Mouse (Mus musculus) midbrain, embryonic 14.5 days (tissue): ENCODE results near the gene Wdr26. TPM values are rescaled to one million over a fixed set of nuclear protein-coding genes. Genes with fewer than 3 reads are reported as not detected.

ENCODE experiments used
- ATAC-seq: fragments of 200-750 bp; cut with Nextera tagmentation; 2 replicates; pipeline ENCODE4 v1.8.0; 2017; ENCODE audit warnings: moderate number of reproducible peaks, moderate library complexity; ENCODE audit not compliant: low FRiP score, low TSS enrichment
- DNase-seq: peaks from one replicate; pipeline ENCODE4 v3.0.0-alpha.2; 2015
- H3K27ac ChIP-seq: fragments of 300-500 bp; sonication (generic); replicated peaks from 2 replicates; pipeline ENCODE4 v1.5.1; 2014; ENCODE audit warnings: mild to moderate bottlenecking, low read depth, low read length, moderate library complexity
- H3K27me3 ChIP-seq: fragments of 300-500 bp; sonication (generic); 2 replicates; pipeline ENCODE4 v1.6.1; 2014; ENCODE audit warnings: low read length, control low read depth, mixed read lengths; ENCODE audit not compliant: control insufficient read depth, insufficient read depth
- H3K36me3 ChIP-seq: fragments of 300-500 bp; sonication (generic); 2 replicates; pipeline ENCODE4 v1.6.1; 2014; ENCODE audit warnings: low read length, control low read depth; ENCODE audit not compliant: control insufficient read depth, insufficient read depth
- H3K4me1 ChIP-seq: fragments of 300-500 bp; sonication (generic); 2 replicates; pipeline ENCODE4 v1.6.1; 2014; ENCODE audit warnings: mild to moderate bottlenecking, antibody characterized with exemption, low read length, control low read depth; ENCODE audit not compliant: control insufficient read depth, insufficient read depth
- H3K4me2 ChIP-seq: fragments of 300-500 bp; sonication (generic); 2 replicates; pipeline ENCODE4 v1.6.1; 2014; ENCODE audit warnings: mild to moderate bottlenecking, low read length, moderate library complexity
- H3K4me3 ChIP-seq: fragments of 300-500 bp; sonication (generic); replicated peaks from 2 replicates; pipeline ENCODE4 v1.5.1; 2014; ENCODE audit warnings: low read depth, low read length
- H3K9ac ChIP-seq: fragments of 300-500 bp; sonication (generic); replicated peaks from 2 replicates; pipeline ENCODE4 v1.6.1; 2014; ENCODE audit warnings: mild to moderate bottlenecking, low read length, moderate library complexity
- H3K9me3 ChIP-seq: fragments of 300-500 bp; sonication (generic); 2 replicates; pipeline ENCODE4 v1.6.1; 2016; ENCODE audit warnings: low read length, control low read depth, mixed read lengths; ENCODE audit not compliant: control insufficient read depth
- WGBS: fragments of 180-500 bp; shearing (Covaris S2); extraction: QIAGEN DNeasy Blood & Tissue Kit; methylation state at CpG from one replicate; pipeline ENCODE4 v1.1.7; 2014; 5-methylcytosine and 5-hydroxymethylcytosine counted together
- polyA plus RNA-seq: library from polyadenylated mRNA; unstranded; fragments of >200 nt; fragmentation: Nextera tagmentation; extraction: Ambion mirVana; gene quantifications from 2 replicates; pipeline ENCODE4 v1.2.1, GENCODE M21; 2014

The Wdr26 gene
- polyA plus RNA-seq, 1 experiment from 2014 or later: 54.8 TPM

DNA sequence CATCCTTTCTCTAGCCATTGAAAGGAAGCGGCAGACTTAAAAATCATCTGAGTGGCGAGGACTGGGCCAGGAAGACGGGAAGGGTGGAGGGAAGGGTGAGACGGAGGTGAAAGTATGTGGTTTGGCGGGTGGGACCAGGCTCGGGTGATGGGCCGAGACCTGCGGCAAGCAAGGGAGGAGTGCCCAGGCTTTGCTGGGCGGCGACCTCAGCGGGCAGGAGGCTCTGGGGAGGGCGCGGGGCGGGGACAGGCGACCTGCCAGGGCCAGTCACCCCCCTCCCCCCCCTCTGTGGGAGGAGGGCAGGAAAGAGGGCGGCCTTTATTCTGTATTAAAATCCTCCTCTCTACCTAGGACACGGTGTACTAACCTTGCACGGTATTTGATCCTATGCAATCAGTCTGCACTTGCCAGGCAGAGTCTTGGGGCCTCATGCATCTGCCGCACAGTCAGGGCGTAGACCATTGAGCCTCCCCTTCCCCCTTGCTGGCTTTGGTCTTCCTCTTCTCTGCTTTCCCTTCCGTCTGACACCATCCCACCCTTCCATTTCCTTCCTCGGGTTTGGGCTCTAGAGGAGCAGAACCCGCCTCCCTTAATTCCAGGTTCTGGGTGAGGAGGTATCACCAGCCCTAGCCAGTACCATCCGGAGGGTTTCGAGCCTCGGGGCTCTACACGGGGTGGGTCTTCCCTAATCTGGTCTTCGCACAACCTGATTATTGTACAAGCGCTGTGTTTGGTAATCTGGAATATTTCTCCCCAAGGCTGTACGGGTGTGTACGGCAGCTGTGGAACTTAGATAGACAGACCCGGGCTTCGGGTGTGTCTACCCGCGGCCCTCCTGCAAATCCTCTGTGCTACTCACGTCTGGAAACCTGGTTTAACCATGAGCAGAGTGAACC, 45.1 kb upstream of the Wdr26 start:
- H3K27me3 ChIP-seq: 0 out of 2 replicates have a peak, but pooled peaks cover 3% of the 10 kb centered on the region
- 21% methylated on average over 35 of the region's 36 CpGs for WGBS
- peak; percentile 54 for DNase-seq
- H3K36me3 ChIP-seq: no peaks in the 10 kb centered on the region
- ATAC-seq: peak; percentile 66; the same call in 1 of the 2 replicates
- H3K9me3 ChIP-seq: no peaks in the 10 kb centered on the region
- 0 out of 2 replicates have a peak overlapping the region, but pooled peaks have one; percentile 0 for H3K27ac ChIP-seq
- peak overlapping the region; percentile 54 for H3K4me2 ChIP-seq
- H3K4me3 ChIP-seq: peak overlapping the region; percentile 30
- H3K9ac ChIP-seq: peak overlapping the region; percentile 13; the same call in 1 of the 2 replicates
- peaks cover 18% of the 10 kb centered on the region for H3K4me1 ChIP-seq

- WGBS: 3% methylated on average over 20 of the region's 20 CpGs
- no peaks in the 10 kb centered on the region for H3K36me3 ChIP-seq
- 0 out of 2 replicates have a peak, but pooled peaks cover 3% of the 10 kb centered on the region for H3K27me3 ChIP-seq
- DNase-seq (peak; percentile 74), ATAC-seq (peak; percentile 74; the same call in 1 of the 2 replicates)
- 0 out of 2 replicates have a peak overlapping the region, but pooled peaks have one; percentile 0 for H3K27ac ChIP-seq
- no peaks in the 10 kb centered on the region for H3K9me3 ChIP-seq
- peak overlapping the region; percentile 13; the same call in 1 of the 2 replicates for H3K9ac ChIP-seq
- peaks cover 18% of the 10 kb centered on the region for H3K4me1 ChIP-seq
- peak overlapping the region; percentile 30 for H3K4me3 ChIP-seq
- H3K4me2 ChIP-seq: peak overlapping the region; percentile 54
Observed at GRCm38 (mm10) chr1:181255891-181256688, 44.3 kb upstream of the Wdr26 start.

DNA sequence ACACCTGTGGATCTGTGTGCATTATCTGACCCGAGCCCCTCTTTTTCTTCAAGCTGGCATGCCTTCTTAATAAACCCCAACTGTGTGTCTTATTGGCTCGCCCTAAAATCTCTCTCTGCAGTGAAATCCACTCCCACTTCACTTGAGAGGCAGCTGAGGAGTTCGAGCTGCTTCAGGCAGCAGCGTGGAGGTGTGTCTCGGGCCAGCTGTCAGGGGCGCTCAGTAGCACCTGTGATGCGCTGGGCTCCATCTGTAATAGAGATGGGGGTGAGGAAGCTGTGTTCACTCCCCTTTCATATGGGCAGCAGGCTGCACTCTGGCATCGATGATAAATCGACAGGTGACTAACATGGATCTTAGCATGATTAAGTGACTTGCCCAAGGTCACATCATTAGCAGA, 43.6 kb upstream of the Wdr26 start:
- WGBS: 74% methylated on average over 9 of the region's 9 CpGs
- Histone ChIP-seq H3K9ac (no peak overlapping the region), H3K36me3 (no peaks in the 10 kb centered on the region), H3K27me3 (0 out of 2 replicates have a peak, but pooled peaks cover 3% of the 10 kb centered on the region), H3K4me1 (peaks cover 18% of the 10 kb centered on the region), H3K4me2 (peak overlapping the region; percentile 54; the same call in 1 of the 2 replicates), H3K4me3 (no peak overlapping the region), H3K9me3 (no peaks in the 10 kb centered on the region), H3K27ac (no peak overlapping the region)
- DNase-seq (no peak), ATAC-seq (no peak)

GRCm38 (mm10) chr1:181251624-181252023, 39.8 kb upstream of the Wdr26 start:
- H3K27ac ChIP-seq: no peak overlapping the region
- ATAC-seq: no peak
- no peak for DNase-seq
- no peaks in the 10 kb centered on the region for H3K9me3 ChIP-seq
- no peak overlapping the region for H3K4me3 ChIP-seq
- peaks cover 7% of the 10 kb centered on the region for H3K4me1 ChIP-seq
- no peaks in the 10 kb centered on the region for H3K36me3 ChIP-seq
- 84% methylated on average over 5 of the region's 5 CpGs for WGBS
- H3K27me3 ChIP-seq: 0 out of 2 replicates have a peak, but pooled peaks cover 3% of the 10 kb centered on the region
- no peak overlapping the region for H3K4me2 ChIP-seq
- no peak overlapping the region for H3K9ac ChIP-seq

GRCm38 (mm10) chr1:181250961-181251360, 39.2 kb upstream of the Wdr26 start:
- 0 out of 2 replicates have a peak, but pooled peaks cover 3% of the 10 kb centered on the region for H3K27me3 ChIP-seq
- DNase-seq: no peak
- no peak for ATAC-seq

DNA sequence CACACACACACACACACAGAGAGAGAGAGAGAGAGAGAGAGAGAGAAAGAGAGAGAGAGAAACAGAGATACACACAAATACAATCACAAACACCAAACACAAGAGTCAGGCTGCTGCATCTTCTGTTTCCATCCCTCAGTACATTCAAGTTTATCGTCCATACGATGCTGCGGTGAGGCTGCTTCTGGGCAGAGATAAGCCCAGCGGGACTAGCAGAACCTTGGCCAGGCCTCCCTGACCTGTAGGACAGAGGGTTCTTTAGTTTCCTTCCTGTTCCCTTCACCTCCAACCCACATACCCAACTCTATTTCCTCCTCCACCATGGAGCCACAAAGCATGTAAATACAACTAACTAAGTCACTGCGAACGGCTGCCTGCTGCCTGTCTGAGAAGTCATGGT, 37.7 kb upstream of the Wdr26 start:
- Histone ChIP-seq H3K4me2 (no peak overlapping the region), H3K36me3 (no peaks in the 10 kb centered on the region), H3K9me3 (no peaks in the 10 kb centered on the region), H3K27me3 (no peaks in the 10 kb centered on the region), H3K4me3 (no peak overlapping the region), H3K4me1 (no peaks in the 10 kb centered on the region), H3K27ac (no peak overlapping the region), H3K9ac (no peak overlapping the region)
- DNase-seq (no peak), ATAC-seq (no peak)
- WGBS: 92% methylated on average over 6 of the region's 6 CpGs

More at GRCm38 (mm10) chr1:181250961-181251360, 39.2 kb upstream of the Wdr26 start:
- H3K4me2 ChIP-seq: no peak overlapping the region
- no peak overlapping the region for H3K9ac ChIP-seq
- H3K4me1 ChIP-seq: peaks cover 1% of the 10 kb centered on the region; the same call in 1 of the 2 replicates
- H3K36me3 ChIP-seq: no peaks in the 10 kb centered on the region
- WGBS: 95% methylated on average over 8 of the region's 8 CpGs
- H3K27ac ChIP-seq: no peak overlapping the region
- no peaks in the 10 kb centered on the region for H3K9me3 ChIP-seq
- H3K4me3 ChIP-seq: no peak overlapping the region

- Histone ChIP-seq H3K4me2 (no peak overlapping the region), H3K36me3 (no peaks in the 10 kb centered on the region), H3K9me3 (no peaks in the 10 kb centered on the region), H3K4me1 (no peaks in the 10 kb centered on the region), H3K9ac (no peak overlapping the region), H3K27me3 (no peaks in the 10 kb centered on the region), H3K4me3 (no peak overlapping the region), H3K27ac (no peak overlapping the region)
- WGBS: 88% methylated on average over 3 of the region's 3 CpGs
- ATAC-seq: no peak
- no peak for DNase-seq
Observed at GRCm38 (mm10) chr1:181247175-181247574, 35.4 kb upstream of the Wdr26 start.

DNA sequence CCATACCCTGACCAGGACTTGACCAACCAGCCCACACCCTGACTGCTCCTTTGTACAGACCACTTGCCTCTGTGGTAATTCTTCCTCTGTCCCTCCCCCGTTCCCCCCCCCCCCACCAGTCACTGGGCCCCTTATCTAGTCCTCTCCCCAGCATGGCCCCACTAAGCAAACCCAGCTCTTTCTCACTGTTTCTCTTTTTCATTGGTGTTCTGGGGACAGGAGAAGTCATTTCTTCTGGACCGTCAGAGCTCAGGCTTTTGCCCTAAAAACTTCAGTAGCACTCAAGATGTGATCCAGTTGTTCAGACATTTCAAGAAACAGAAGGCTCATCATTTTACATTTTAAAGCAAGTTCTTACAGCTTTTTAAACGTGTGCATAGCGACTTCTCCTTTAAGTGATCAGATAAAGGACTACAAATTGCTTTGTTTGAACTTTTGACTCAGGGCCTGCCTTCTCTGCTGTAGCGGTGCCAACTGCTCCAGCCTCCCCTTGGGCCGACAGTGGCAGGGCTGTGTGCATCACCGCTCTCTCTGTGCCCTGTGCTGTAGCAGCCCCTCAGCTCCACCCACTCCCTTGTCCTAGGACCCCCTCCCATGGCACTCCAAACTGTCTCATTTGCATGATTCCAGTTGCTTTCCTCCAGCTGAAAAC, 34.8 kb upstream of the Wdr26 start:
- DNase-seq (no peak), ATAC-seq (no peak)
- no peak overlapping the region for H3K9ac ChIP-seq
- H3K9me3 ChIP-seq: no peaks in the 10 kb centered on the region
- H3K27me3 ChIP-seq: no peaks in the 10 kb centered on the region
- no peak overlapping the region for H3K27ac ChIP-seq
- H3K4me2 ChIP-seq: no peak overlapping the region
- no peaks in the 10 kb centered on the region for H3K36me3 ChIP-seq
- H3K4me1 ChIP-seq: no peaks in the 10 kb centered on the region
- WGBS: 43% methylated on average over 7 of the region's 7 CpGs
- H3K4me3 ChIP-seq: no peak overlapping the region
